Mouse (Mus musculus) heart, adult 2 months (tissue): ENCODE data around the gene Gm20388. TPM values are rescaled to one million over a fixed set of nuclear protein-coding genes. Genes with fewer than 3 reads are reported as not detected.

Experiments used
- DNase-seq, 2 experiments: peaks; one replicate each; pipeline ENCODE4 v3.0.0; 2021
- H3K27ac ChIP-seq: fragments of 200-600 bp; 2 replicates; pipeline ENCODE4 v1.8.1; 2022
- H3K27me3 ChIP-seq: fragments of 200-500 bp; 2 replicates; pipeline ENCODE4 v1.6.1; 2012; ENCODE audit warnings: mild to moderate bottlenecking, low read length, inconsistent platforms, mixed read lengths; ENCODE audit not compliant: control insufficient read depth, insufficient read depth
- H3K36me3 ChIP-seq: fragments of 200-500 bp; 2 replicates; pipeline ENCODE4 v1.6.1; 2012; ENCODE audit warnings: low read length, inconsistent platforms; ENCODE audit not compliant: control insufficient read depth, insufficient read depth
- H3K4me1 ChIP-seq: fragments of 200-500 bp; 2 replicates; pipeline ENCODE4 v1.6.1; 2011; ENCODE audit warnings: low read length; ENCODE audit not compliant: control insufficient read depth, insufficient read depth
- H3K4me3 ChIP-seq: fragments of 200-600 bp; 2 replicates; pipeline ENCODE4 v1.8.1; 2022
- H3K79me2 ChIP-seq: fragments of 200-500 bp; replicated peaks from 2 replicates; pipeline ENCODE4 v1.6.1; 2012; ENCODE audit warnings: mild to moderate bottlenecking, inconsistent platforms, low read length, moderate library complexity, mixed read lengths; ENCODE audit not compliant: control insufficient read depth, insufficient read depth
- H3K9ac ChIP-seq: fragments of 200-500 bp; 2 replicates; pipeline ENCODE4 v1.6.1; 2012; ENCODE audit warnings: low read depth, mild to moderate bottlenecking, control low read depth, inconsistent platforms, low read length, mixed read lengths
- CTCF ChIP-seq: fragments of 200-600 bp; IDR thresholded peaks from 2 replicates; pipeline ENCODE4 v1.8.1; 2022; ENCODE audit warnings: antibody characterized with exemption, mild to moderate bottlenecking, moderate library complexity
- EP300 ChIP-seq: fragments of 200-500 bp; IDR thresholded peaks from 2 replicates; pipeline ENCODE4 v1.6.1; 2011; ENCODE audit warnings: low read depth, low read length, control low read depth; ENCODE audit not compliant: insufficient read depth
- POLR2A ChIP-seq: fragments of 200-500 bp; IDR thresholded peaks from 2 replicates; pipeline ENCODE4 v1.6.1; 2011; ENCODE audit warnings: mild to moderate bottlenecking, low read depth, low read length, control low read depth; ENCODE audit not compliant: insufficient read depth
- WGBS: fragments of 180-500 bp; shearing (Covaris S2); methylation state at CpG from one replicate; pipeline ENCODE4 v1.1.7; 2018; 5-methylcytosine and 5-hydroxymethylcytosine counted together
- intact Hi-C: fragments of 180-260 bp; cut with DNase I; formaldehyde crosslinking; loops from one replicate; pipeline ENCODE4 v1.15.1; 2025
- polyA plus RNA-seq: library from polyadenylated mRNA; depleted of rRNA; stranded (reverse); fragments of >200 nt; gene quantifications from 2 replicates; pipeline ENCODE4 v1.2.3, GENCODE M21; 2012
- total RNA-seq, 2 experiments: library from RNA; stranded (reverse); gene quantifications; 2 replicates each; pipeline ENCODE4 v1.2.3; 2021

Gene Gm20388
- total and polyA plus RNA-seq, 3 experiments, result 1.8 to 32.3 TPM; not detected in 1

- no peaks in the 10 kb centered on the region; the same call in 1 of the 2 replicates for H3K79me2 ChIP-seq
- TF ChIP-seq POLR2A, result no peak
- TF ChIP-seq EP300, result no peak
- no peak for TF ChIP-seq CTCF
- H3K36me3 ChIP-seq, result no peaks in the 10 kb centered on the region
- H3K27me3 ChIP-seq, result no peaks in the 10 kb centered on the region
- no peak for DNase-seq
- no peak overlapping the region for H3K27ac ChIP-seq
- intact Hi-C loops, result loop anchor here (10.0 kb wide), 1 partner anchor 745 kb away; the partner anchor contains the start of genes Chmp1a and Spata33
- no peak overlapping the region for H3K4me3 ChIP-seq
- no peak overlapping the region for H3K9ac ChIP-seq
- peaks cover 3% of the 10 kb centered on the region for H3K4me1 ChIP-seq
- 85% methylated on average over 10 of the region's 10 CpGs for WGBS
Observed at GRCm38 (mm10) chr8:122469965-122470364, 2559.3 kb downstream of the Gm20388 start.

GRCm38 (mm10) chr8:122470691-122471090, 2560.1 kb downstream of the Gm20388 start:
- intact Hi-C loops, result loop anchor here (10.0 kb wide), 1 partner anchor 744 kb away; the partner anchor contains the start of genes Chmp1a and Spata33
- no peaks in the 10 kb centered on the region for H3K36me3 ChIP-seq
- 80% methylated on average over 5 of the region's 5 CpGs for WGBS
- no peak overlapping the region for H3K27ac ChIP-seq
- DNase-seq, result no peak
- no peaks in the 10 kb centered on the region for H3K27me3 ChIP-seq
- no peak overlapping the region for H3K4me3 ChIP-seq
- no peak overlapping the region for H3K9ac ChIP-seq
- H3K4me1 ChIP-seq, result peaks cover 4% of the 10 kb centered on the region
- no peaks in the 10 kb centered on the region; the same call in 1 of the 2 replicates for H3K79me2 ChIP-seq
- TF ChIP-seq POLR2A (no peak), EP300 (no peak), CTCF (no peak)

GRCm38 (mm10) chr8:122473911-122474421, 2563.3 kb downstream of the Gm20388 start:
- Histone ChIP-seq H3K27ac (no peak overlapping the region), H3K4me1 (peaks cover 7% of the 10 kb centered on the region), H3K9ac (no peak overlapping the region), H3K79me2 (no peaks in the 10 kb centered on the region; the same call in 1 of the 2 replicates), H3K27me3 (no peaks in the 10 kb centered on the region), H3K36me3 (no peaks in the 10 kb centered on the region), H3K4me3 (no peak overlapping the region)
- intact Hi-C loops, result loop anchor here (2.0 to 10.0 kb wide), 2 partner anchors 25 to 741 kb away; partner anchors contain the start of genes Chmp1a and Spata33
- peak; percentile 34 to 42 for DNase-seq
- no peak for TF ChIP-seq EP300
- TF ChIP-seq CTCF, result no peak
- TF ChIP-seq POLR2A, result no peak
- WGBS, result 74% methylated on average over 8 of the region's 8 CpGs

GRCm38 (mm10) chr8:122474951-122475560, 2564.4 kb downstream of the Gm20388 start:
- intact Hi-C loops, result loop anchor here (2.0 to 10.0 kb wide), 2 partner anchors 26 to 740 kb away; partner anchors contain the start of genes Chmp1a and Spata33
- H3K27ac ChIP-seq, result peak overlapping the region; percentile 92
- no peaks in the 10 kb centered on the region for H3K27me3 ChIP-seq
- H3K36me3 ChIP-seq, result no peaks in the 10 kb centered on the region
- DNase-seq, result peak; percentile 50 to 51
- H3K4me3 ChIP-seq, result peak overlapping the region; percentile 97
- H3K9ac ChIP-seq, result peak overlapping the region; percentile 90
- 1% methylated on average over 16 of the region's 16 CpGs for WGBS
- TF ChIP-seq POLR2A (no peak), EP300 (0 out of 2 replicates have a peak, but pooled peaks have one; percentile 38)
- H3K79me2 ChIP-seq, result no peaks in the 10 kb centered on the region; the same call in 1 of the 2 replicates
- H3K4me1 ChIP-seq, result peaks cover 7% of the 10 kb centered on the region

GRCm38 (mm10) chr8:122475580-122476320, 2565.1 kb downstream of the Gm20388 start, which contains the start of the genes Rnf166 and Ctu2:
Rnf166 (minus strand) TSS chr8:122476064.
Ctu2 (plus strand) TSS chr8:122476143.
- under 1% methylated on average over 103 of the region's 103 CpGs for WGBS

More at GRCm38 (mm10) chr8:122475580-122476320, 2565.1 kb downstream of the Gm20388 start, which contains the start of the genes Rnf166 and Ctu2:
- intact Hi-C loops, result loop anchor here (2.0 to 10.0 kb wide), 3 partner anchors 27 to 739 kb away; partner anchors contain the start of genes Chmp1a, Spata33 and Zc3h18
- H3K9ac ChIP-seq, result peak within 1 kb of the TSS; percentile 90
- peak within 1 kb of the TSS; percentile 92 for H3K27ac ChIP-seq
- H3K27me3 ChIP-seq, result no peaks in the 10 kb centered on the region
- DNase-seq, result peak; percentile 94 to 98
- no peaks in the 10 kb centered on the region for H3K36me3 ChIP-seq
- peak within 1 kb of the TSS; percentile 97 for H3K4me3 ChIP-seq
- no peaks in the 10 kb centered on the region; the same call in 1 of the 2 replicates for H3K79me2 ChIP-seq
- TF ChIP-seq CTCF (peak; percentile 16; the same call in 1 of the 2 replicates), POLR2A (peak; percentile 55; the same call in 1 of the 2 replicates), EP300 (peak; percentile 50; the same call in 1 of the 2 replicates)
- peaks cover 7% of the 10 kb centered on the region for H3K4me1 ChIP-seq
